Mouse (Mus musculus) stomach, postnatal 0 days (tissue): ENCODE data around the gene Lifr.

ENCODE experiments used
- CTCF ChIP-seq: IDR thresholded peaks from 2 replicates; pipeline ENCODE4 v1.5.1; 2016; ENCODE audit warnings: antibody characterized with exemption, low read depth, mild to moderate bottlenecking, moderate library complexity
- EP300 ChIP-seq: optimal IDR thresholded peaks from 2 replicates; pipeline ENCODE3; 2016; ENCODE audit warnings: antibody characterized with exemption

DNA sequence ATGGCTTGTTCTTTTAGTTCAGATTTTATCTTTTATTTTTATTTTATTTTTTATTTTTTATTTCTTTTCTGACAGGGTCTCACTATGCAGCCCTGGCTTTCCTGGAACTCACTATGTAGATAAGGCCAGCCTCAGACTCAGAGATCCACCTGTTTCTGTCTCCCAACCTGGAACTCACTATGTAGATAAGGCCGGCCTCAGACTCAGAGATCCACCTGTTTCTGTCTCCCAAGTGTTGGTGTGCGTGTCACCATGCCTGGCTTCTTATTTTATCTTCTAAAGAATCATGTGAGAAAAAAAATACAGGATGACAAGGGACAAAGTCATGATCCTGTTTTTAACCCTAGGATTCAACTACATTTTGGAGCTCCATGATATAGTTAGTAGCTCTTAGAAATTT is 102.2 kb downstream of the Lifr start:
- no peak for TF ChIP-seq CTCF
- TF ChIP-seq EP300, result no peak
